Mouse (Mus musculus): ENCODE data around the gene Cldn6. TPM values are rescaled to one million over a fixed set of nuclear protein-coding genes. Genes with fewer than 3 reads are reported as not detected.

The Cldn6 gene
- polyA plus RNA-seq, 1 experiment: not detected

DNA sequence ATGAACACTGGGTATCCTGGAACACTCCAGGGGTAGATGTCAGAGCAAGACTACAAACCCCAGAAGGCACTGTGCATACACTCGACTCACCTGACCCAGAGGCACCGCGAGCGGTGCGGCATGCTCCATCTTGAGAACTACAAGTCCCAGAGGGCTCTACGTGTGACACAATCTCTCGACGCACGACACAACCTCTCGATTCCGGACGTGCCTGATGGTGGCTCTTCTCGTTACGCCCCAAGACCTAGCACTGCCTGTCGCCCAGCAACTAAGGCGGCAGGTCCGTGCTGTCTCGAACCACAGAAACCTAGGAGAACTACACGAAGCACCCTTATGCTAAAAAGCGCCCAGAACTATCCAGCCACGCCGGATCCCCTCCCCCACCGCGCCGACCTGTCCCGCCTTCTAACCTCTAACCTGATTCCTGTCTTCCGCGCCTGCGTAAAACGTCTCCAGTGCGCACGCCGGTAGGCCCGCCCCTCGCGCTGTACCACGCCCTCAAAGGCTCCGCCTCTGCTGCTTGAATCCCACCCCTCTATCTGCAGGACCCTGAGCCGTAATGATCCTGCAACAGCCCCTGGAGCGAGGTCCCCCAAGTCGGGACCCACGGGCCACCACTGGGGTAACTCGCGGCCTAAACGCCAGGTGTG, 5.5 kb upstream of the Cldn6 start, which contains the start of the genes Hcfc1r1 and Thoc6:
Gene Hcfc1r1 (plus strand): TSS at position 173 of the 650 bp plus-strand sequence.
Gene Thoc6 (minus strand): TSS at position 459 of the 650 bp plus-strand sequence.
- Histone ChIP-seq H3K4me3 (ENCODE audit: insufficient read depth, low read length) (peak within 1 kb of the TSS; percentile 66), H3K27ac (ENCODE audit: insufficient read depth, low read length) (peak within 1 kb of the TSS; percentile 79), H3K4me1 (ENCODE audit: control insufficient read depth, insufficient read depth, low read length) (peaks cover 2% of the 10 kb centered on the region)
- no peak for TF ChIP-seq CTCF (IDR thresholded peaks at IDR 0.05; ENCODE audit: extremely low read depth, insufficient read depth, low read length)
- TF ChIP-seq POLR2A (IDR thresholded peaks at IDR 0.05; ENCODE audit: extremely low read depth, insufficient read depth, low read length): peak; percentile 83

DNA sequence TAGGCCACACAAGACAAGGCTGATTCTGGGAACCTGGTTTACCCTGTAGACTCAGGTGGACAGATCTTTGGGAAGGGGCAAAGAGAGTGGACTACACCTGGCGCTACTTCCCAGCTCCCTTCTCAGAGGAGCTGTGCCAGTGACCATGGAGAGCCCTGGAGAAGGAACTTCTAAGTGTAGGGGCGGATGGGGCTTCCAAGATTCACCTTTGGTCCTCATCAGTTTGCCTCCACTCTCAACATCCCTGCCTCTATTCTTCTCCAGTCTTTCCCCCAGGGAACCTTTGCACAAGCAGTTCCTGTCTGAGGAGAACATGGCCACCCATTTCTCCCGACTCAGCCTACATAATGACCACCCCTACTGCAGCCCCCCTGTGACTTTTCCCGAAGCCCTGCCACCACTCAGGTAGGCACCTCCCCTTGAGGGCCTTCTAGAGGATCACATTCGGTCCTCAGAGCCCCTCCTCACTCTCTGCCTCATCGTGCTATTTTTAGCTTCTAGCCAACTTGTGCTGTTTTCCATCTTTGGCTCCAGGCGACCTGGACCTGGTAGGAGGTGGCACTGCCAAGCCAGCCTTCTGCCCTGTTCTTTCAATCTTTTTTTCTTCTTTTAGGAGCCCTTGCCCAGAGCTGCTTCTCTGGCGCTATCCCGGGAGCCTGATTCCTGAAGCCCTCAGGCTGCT, 4.6 kb upstream of the Cldn6 start:
- peak overlapping the region; percentile 66 for H3K4me3 ChIP-seq (ENCODE audit: insufficient read depth, low read length)
- TF ChIP-seq POLR2A (IDR thresholded peaks at IDR 0.05; ENCODE audit: extremely low read depth, insufficient read depth, low read length): no peak
- TF ChIP-seq CTCF (IDR thresholded peaks at IDR 0.05; ENCODE audit: extremely low read depth, insufficient read depth, low read length): no peak
- H3K27ac ChIP-seq (ENCODE audit: insufficient read depth, low read length): peak overlapping the region; percentile 51
- peaks cover 2% of the 10 kb centered on the region for H3K4me1 ChIP-seq (ENCODE audit: control insufficient read depth, insufficient read depth, low read length)

DNA sequence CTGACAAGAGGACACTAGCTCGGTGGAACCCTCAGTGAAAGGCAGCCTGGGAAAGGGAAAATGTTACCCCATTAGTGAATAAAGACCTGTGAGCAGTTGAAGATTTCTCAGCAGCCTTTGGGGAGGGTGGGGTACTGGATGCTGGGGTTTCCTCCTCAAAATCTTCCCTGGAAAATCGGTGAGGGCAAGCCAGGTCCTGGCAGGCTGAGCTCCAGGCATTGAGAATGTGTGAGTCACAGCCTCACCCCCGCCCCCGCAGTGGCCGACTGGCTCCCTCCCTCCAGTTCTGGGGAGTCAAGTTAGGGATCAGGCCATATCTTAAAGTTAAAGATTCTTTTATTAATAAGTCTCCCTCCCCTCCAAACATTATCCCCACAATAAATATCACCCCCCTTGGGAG, 3.9 kb upstream of the Cldn6 start:
- TF ChIP-seq CTCF (IDR thresholded peaks at IDR 0.05; ENCODE audit: extremely low read depth, insufficient read depth, low read length): no peak
- no peak for TF ChIP-seq POLR2A (IDR thresholded peaks at IDR 0.05; ENCODE audit: extremely low read depth, insufficient read depth, low read length)
- Histone ChIP-seq H3K27ac (ENCODE audit: insufficient read depth, low read length) (peak overlapping the region; percentile 51; the same call in 1 of the 2 replicates), H3K4me3 (ENCODE audit: insufficient read depth, low read length) (peak overlapping the region; percentile 66; the same call in 1 of the 2 replicates), H3K4me1 (ENCODE audit: control insufficient read depth, insufficient read depth, low read length) (peaks cover 2% of the 10 kb centered on the region)

DNA sequence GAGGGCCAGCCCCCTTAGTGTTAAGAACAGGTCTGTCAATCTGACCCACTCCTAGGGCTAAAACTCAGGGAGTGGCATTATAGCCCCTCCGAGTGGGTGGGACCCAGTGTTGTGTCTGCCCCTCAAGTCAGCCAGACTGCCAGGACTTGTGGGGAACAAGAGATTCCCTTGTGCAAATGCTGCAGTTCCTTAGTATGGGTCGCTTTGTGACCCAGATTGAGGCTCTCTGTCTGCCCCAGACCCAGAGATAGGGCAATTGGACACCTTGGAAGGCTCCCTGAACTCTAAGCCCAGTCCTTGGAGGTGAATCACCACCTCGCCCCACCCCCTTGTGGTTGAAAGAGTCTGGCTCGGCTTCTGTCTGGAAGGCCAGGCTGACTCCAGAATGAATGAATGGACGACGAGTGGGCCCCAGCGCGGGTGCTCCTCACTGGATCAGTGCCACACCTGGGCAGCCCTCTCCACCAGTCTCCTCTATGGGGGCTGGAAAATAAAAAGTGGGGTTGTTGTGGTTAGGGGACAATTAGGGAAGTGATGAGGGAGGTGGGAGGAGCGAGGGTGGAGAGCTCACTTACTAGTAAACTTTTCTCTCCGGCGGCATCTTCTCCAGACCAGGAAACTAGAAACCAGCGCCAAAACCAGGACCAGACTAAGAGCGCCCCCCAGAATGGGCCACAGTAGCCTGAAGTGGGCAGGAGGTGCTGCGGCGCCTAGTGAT, 3.3 kb upstream of the Cldn6 start:
- no peak for TF ChIP-seq CTCF (IDR thresholded peaks at IDR 0.05; ENCODE audit: extremely low read depth, insufficient read depth, low read length)
- TF ChIP-seq POLR2A (IDR thresholded peaks at IDR 0.05; ENCODE audit: extremely low read depth, insufficient read depth, low read length): no peak
- no peak overlapping the region for H3K27ac ChIP-seq (ENCODE audit: insufficient read depth, low read length)
- peak overlapping the region; percentile 34 for H3K4me3 ChIP-seq (ENCODE audit: insufficient read depth, low read length)
- H3K4me1 ChIP-seq (ENCODE audit: control insufficient read depth, insufficient read depth, low read length): peaks cover 2% of the 10 kb centered on the region

DNA sequence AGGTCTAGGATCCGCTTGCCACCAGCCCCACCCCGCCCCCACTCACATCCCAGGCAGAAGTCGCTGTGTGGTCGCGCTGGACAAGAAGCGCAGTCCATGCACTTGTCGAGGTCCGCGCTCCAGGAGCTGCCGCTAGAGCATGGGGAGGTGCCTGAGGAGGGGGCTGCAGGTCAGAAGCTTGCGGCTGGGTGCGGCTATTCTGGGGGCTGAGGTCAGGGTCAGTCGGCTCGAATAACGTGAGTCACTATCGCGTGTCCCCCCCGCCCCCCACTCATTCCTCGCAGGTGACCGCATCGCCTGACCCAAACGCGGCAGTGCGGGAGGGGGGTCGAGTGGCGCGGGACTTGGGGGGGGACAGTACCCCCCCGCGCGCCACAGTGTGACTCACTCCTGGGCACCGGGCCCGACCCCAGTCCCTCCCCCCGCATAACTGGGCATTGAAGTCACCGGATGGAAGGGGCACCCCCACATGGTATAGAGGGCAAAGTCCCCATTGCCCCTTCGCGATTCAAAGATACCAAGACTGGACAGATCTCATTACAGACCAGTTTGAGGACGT, 2.5 kb upstream of the Cldn6 start:
- no peak for TF ChIP-seq CTCF (IDR thresholded peaks at IDR 0.05; ENCODE audit: extremely low read depth, insufficient read depth, low read length)
- TF ChIP-seq POLR2A (IDR thresholded peaks at IDR 0.05; ENCODE audit: extremely low read depth, insufficient read depth, low read length): no peak
- Histone ChIP-seq H3K4me1 (ENCODE audit: control insufficient read depth, insufficient read depth, low read length) (peaks cover 2% of the 10 kb centered on the region), H3K27ac (ENCODE audit: insufficient read depth, low read length) (no peak overlapping the region), H3K4me3 (ENCODE audit: insufficient read depth, low read length) (peak overlapping the region; percentile 34)

DNA sequence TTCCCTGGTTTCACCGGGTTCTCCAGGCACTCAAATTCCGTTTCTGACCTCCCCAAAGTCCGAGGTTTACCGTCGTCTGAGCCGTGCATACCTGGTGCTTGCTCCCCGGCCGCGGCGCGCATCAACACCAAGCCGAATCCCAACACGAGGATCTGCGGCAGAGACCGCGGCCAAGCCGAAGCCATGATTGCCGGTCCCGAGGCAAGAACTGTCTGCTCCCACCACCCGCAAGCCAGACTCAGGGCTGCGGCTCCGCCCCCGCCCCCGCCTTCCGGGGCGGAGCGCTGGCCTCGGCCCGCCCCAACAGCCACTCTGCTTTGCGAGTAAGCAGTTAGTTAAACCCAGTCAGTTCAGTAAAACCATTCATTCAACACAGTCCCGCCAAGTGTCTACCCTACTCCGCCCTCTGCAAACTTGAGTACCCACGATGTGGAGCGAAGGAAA, 1.8 kb upstream of the Cldn6 start, which contains the start of gene Tnfrsf12a:
Gene Tnfrsf12a (minus strand): TSS at position 233 of the 444 bp plus-strand sequence.
- no peak within 1 kb of the TSS for H3K27ac ChIP-seq (ENCODE audit: insufficient read depth, low read length)
- H3K4me1 ChIP-seq (ENCODE audit: control insufficient read depth, insufficient read depth, low read length): peaks cover 2% of the 10 kb centered on the region
- TF ChIP-seq CTCF (IDR thresholded peaks at IDR 0.05; ENCODE audit: extremely low read depth, insufficient read depth, low read length): no peak
- peak; percentile 86 for TF ChIP-seq POLR2A (IDR thresholded peaks at IDR 0.05; ENCODE audit: extremely low read depth, insufficient read depth, low read length)
- peak within 1 kb of the TSS; percentile 34 for H3K4me3 ChIP-seq (ENCODE audit: insufficient read depth, low read length)

DNA sequence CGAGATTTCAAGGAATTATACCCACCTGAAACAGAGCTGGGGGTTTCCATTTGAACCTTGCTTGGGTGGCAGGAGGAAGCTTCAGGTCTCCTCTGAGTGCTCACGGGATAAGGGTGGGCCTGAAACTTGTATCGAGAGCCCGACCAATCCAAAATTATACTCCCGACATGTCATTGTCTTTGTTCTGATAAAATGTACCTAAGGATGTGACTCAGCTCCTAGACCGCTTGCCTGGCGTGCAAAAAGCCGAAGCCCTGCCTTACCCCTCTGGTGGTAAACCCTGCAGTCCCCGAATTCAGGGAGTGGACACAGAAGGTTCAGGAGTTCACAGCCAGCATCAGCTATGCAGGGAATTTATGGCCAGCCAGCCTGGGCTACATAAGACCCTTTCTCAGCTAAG, 1.3 kb downstream of the Cldn6 start:
- Histone ChIP-seq H3K4me1 (ENCODE audit: control insufficient read depth, insufficient read depth, low read length) (no peaks in the 10 kb centered on the region; the same call in 1 of the 2 replicates), H3K27ac (ENCODE audit: insufficient read depth, low read length) (no peak overlapping the region), H3K4me3 (ENCODE audit: insufficient read depth, low read length) (no peak overlapping the region)
- TF ChIP-seq CTCF (IDR thresholded peaks at IDR 0.05; ENCODE audit: extremely low read depth, insufficient read depth, low read length) (no peak), POLR2A (IDR thresholded peaks at IDR 0.05; ENCODE audit: extremely low read depth, insufficient read depth, low read length) (no peak)

DNA sequence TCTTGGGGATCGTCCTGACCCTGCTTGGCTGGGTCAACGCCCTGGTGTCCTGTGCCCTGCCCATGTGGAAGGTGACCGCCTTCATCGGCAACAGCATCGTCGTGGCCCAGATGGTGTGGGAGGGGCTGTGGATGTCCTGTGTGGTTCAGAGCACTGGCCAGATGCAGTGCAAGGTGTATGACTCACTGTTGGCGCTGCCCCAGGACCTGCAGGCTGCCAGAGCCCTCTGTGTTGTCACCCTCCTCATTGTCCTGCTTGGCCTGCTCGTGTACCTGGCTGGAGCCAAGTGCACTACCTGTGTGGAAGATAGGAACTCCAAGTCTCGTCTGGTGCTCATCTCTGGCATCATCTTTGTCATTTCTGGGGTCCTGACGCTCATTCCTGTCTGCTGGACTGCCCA, 2.0 kb downstream of the Cldn6 start:
- no peak overlapping the region for H3K27ac ChIP-seq (ENCODE audit: insufficient read depth, low read length)
- no peaks in the 10 kb centered on the region; the same call in 1 of the 2 replicates for H3K4me1 ChIP-seq (ENCODE audit: control insufficient read depth, insufficient read depth, low read length)
- TF ChIP-seq CTCF (IDR thresholded peaks at IDR 0.05; ENCODE audit: extremely low read depth, insufficient read depth, low read length): no peak
- no peak for TF ChIP-seq POLR2A (IDR thresholded peaks at IDR 0.05; ENCODE audit: extremely low read depth, insufficient read depth, low read length)
- H3K4me3 ChIP-seq (ENCODE audit: insufficient read depth, low read length): no peak overlapping the region

DNA sequence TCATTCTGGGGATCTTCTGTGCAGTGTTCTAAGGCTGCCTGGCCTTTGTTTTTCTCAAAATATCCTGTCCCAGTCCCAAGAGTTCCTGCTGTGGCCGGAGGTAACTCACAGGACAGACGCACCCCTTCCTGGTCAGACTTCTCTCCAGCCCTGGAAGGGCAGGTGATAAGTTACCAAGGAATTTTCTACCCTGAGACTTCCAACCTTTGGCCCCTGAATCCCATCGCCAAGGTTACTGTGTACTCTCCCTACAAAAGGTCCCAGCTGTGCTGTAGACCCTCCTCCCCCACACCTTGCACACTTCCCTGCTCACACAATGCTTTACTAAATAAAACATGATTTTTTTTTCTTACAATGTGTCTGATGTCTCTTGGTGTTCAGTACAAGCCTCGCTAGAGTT, 3.0 kb downstream of the Cldn6 start:
- TF ChIP-seq CTCF (IDR thresholded peaks at IDR 0.05; ENCODE audit: extremely low read depth, insufficient read depth, low read length) (no peak), POLR2A (IDR thresholded peaks at IDR 0.05; ENCODE audit: extremely low read depth, insufficient read depth, low read length) (no peak)
- Histone ChIP-seq H3K4me3 (ENCODE audit: insufficient read depth, low read length) (no peak overlapping the region), H3K27ac (ENCODE audit: insufficient read depth, low read length) (no peak overlapping the region)

More for the DNA sequence above, 3.0 kb downstream of the Cldn6 start:
- H3K4me1 ChIP-seq (ENCODE audit: control insufficient read depth, insufficient read depth, low read length): no peaks in the 10 kb centered on the region
